Mouse (Mus musculus) stomach, postnatal 0 days (tissue): ENCODE measurements around the gene Ptp4a2. TPM values are rescaled to one million over a fixed set of nuclear protein-coding genes. Genes with fewer than 3 reads are reported as not detected.

ENCODE experiments used
- ATAC-seq: fragments of 200-750 bp; cut with Nextera tagmentation; 2 replicates; pipeline ENCODE4 v1.8.0; 2017; ENCODE audit not compliant: low FRiP score, low TSS enrichment
- DNase-seq: peaks from one replicate; pipeline ENCODE4 v3.0.0-alpha.2; 2016; ENCODE audit warnings: low spot score
- H3K27ac ChIP-seq: fragments of 300-500 bp; sonication (generic); replicated peaks from 2 replicates; pipeline ENCODE4 v1.5.1; 2014; ENCODE audit warnings: mild to moderate bottlenecking, control low read depth
- H3K27me3 ChIP-seq: fragments of 300-500 bp; sonication (generic); 2 replicates; pipeline ENCODE4 v1.6.1; 2014; ENCODE audit warnings: low read length; ENCODE audit not compliant: control insufficient read depth, insufficient read depth
- H3K36me3 ChIP-seq: fragments of 300-500 bp; sonication (generic); 2 replicates; pipeline ENCODE4 v1.6.1; 2014; ENCODE audit warnings: low read length, mixed read lengths; ENCODE audit not compliant: control insufficient read depth, insufficient read depth
- H3K4me1 ChIP-seq: fragments of 300-500 bp; sonication (generic); replicated peaks from 2 replicates; pipeline ENCODE4 v1.6.1; 2014; ENCODE audit warnings: antibody characterized with exemption; ENCODE audit not compliant: control insufficient read depth, insufficient read depth
- H3K4me2 ChIP-seq: fragments of 300-500 bp; sonication (generic); replicated peaks from 2 replicates; pipeline ENCODE4 v1.6.1; 2014; ENCODE audit warnings: low read depth, mild to moderate bottlenecking, control low read depth, moderate library complexity
- H3K4me3 ChIP-seq: fragments of 300-500 bp; sonication (generic); 2 replicates; pipeline ENCODE4 v1.5.1; 2014; ENCODE audit warnings: low read depth, low read length, control low read depth
- H3K9ac ChIP-seq: fragments of 300-500 bp; sonication (generic); 2 replicates; pipeline ENCODE4 v1.6.1; 2014; ENCODE audit warnings: mild to moderate bottlenecking, low read length, control low read depth, mixed read lengths
- H3K9me3 ChIP-seq: fragments of 300-500 bp; sonication (generic); 2 replicates; pipeline ENCODE4 v1.6.1; 2016; ENCODE audit warnings: low read length; ENCODE audit not compliant: control insufficient read depth
- CTCF ChIP-seq: IDR thresholded peaks from 2 replicates; pipeline ENCODE4 v1.5.1; 2016; ENCODE audit warnings: antibody characterized with exemption, low read depth, mild to moderate bottlenecking, moderate library complexity
- EP300 ChIP-seq: optimal IDR thresholded peaks from 2 replicates; pipeline ENCODE3; 2016; ENCODE audit warnings: antibody characterized with exemption
- WGBS: fragments of 180-500 bp; shearing (Covaris S2); extraction: QIAGEN DNeasy Blood & Tissue Kit; methylation state at CpG from one replicate; pipeline ENCODE4 v1.1.7; 2014; 5-methylcytosine and 5-hydroxymethylcytosine counted together
- polyA plus RNA-seq: library from polyadenylated mRNA; unstranded; fragments of >200 nt; fragmentation: Nextera tagmentation; extraction: Ambion mirVana; gene quantifications from 2 replicates; pipeline ENCODE4 v1.2.1, GENCODE M21; 2015

Gene Ptp4a2
- polyA plus RNA-seq, 1 experiment from 2014 or later = 275 TPM

DNA sequence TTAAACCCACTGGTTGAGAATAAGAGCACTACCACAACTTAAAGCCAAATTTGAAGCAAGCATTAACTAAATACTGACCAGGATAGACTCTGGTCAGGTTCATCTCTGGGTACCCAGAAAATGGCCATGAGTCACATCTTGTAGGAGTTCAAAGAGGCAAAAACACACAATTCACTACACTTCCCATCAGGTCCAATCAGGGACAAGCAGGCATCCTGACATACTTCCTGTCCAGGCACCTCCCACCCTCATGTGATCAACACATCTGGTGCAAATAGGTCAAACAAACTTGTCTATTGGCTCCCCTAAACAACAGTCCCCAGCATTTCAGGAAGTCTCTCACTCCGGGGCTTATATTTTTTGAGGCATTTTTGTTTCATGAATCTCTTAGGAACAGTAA, 7.7 kb upstream of the Ptp4a2 start:
- Histone ChIP-seq H3K9me3 (no peaks in the 10 kb centered on the region), H3K4me2 (no peak overlapping the region), H3K4me3 (no peak overlapping the region), H3K27me3 (no peaks in the 10 kb centered on the region), H3K9ac (no peak overlapping the region), H3K27ac (no peak overlapping the region), H3K4me1 (no peaks in the 10 kb centered on the region), H3K36me3 (no peaks in the 10 kb centered on the region)
- ATAC-seq = no peak
- DNase-seq = no peak
- WGBS = 74% methylated on average over 1 of the region's 1 CpGs
- TF ChIP-seq CTCF (no peak), EP300 (no peak)

GRCm38 (mm10) chr4:129805059-129805458, 6.0 kb upstream of the Ptp4a2 start:
- Histone ChIP-seq H3K36me3 (no peaks in the 10 kb centered on the region), H3K4me3 (no peak overlapping the region), H3K9me3 (no peaks in the 10 kb centered on the region), H3K27me3 (no peaks in the 10 kb centered on the region), H3K4me1 (no peaks in the 10 kb centered on the region), H3K9ac (no peak overlapping the region), H3K27ac (no peak overlapping the region), H3K4me2 (no peak overlapping the region)
- WGBS = 64% methylated on average over 3 of the region's 3 CpGs
- ATAC-seq (no peak), DNase-seq (no peak)
- no peak for TF ChIP-seq EP300
- no peak for TF ChIP-seq CTCF

- DNase-seq = no peak
- peak overlapping the region; percentile 85 for H3K27ac ChIP-seq
- no peak overlapping the region for H3K9ac ChIP-seq
- 70% methylated on average over 14 of the region's 14 CpGs for WGBS
- H3K36me3 ChIP-seq = no peaks in the 10 kb centered on the region
- TF ChIP-seq CTCF = no peak
- no peak for TF ChIP-seq EP300
- peak overlapping the region; percentile 70 for H3K4me2 ChIP-seq
- H3K27me3 ChIP-seq = no peaks in the 10 kb centered on the region
- ATAC-seq = no peak
- no peaks in the 10 kb centered on the region for H3K4me1 ChIP-seq
- H3K9me3 ChIP-seq = no peaks in the 10 kb centered on the region
- no peak overlapping the region for H3K4me3 ChIP-seq
Measured at GRCm38 (mm10) chr4:129811605-129812468, 818 bp downstream of the Ptp4a2 start.

DNA sequence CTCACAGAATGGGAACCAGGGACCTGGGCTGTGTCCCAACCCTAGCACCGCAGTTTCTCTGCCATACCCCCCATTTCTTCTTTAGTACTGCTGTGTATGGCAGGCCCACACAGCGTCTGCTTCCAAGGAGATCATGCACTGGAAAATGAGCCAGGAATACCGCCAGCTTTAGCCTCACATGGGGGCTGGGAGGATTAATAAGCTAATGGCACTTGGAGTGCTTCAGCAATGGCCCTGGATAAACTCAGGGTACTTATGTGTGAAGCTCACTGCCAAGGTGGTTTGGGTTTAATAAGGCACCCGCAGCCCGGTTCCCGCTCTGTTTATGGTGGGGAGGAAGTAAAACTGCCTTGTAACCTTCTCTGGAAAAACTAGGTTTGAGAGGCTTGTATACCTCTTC, 6.6 kb downstream of the Ptp4a2 start:
- DNase-seq = no peak
- no peak overlapping the region; the same call in 1 of the 2 replicates for H3K27ac ChIP-seq
- 69% methylated on average over 6 of the region's 6 CpGs for WGBS
- H3K27me3 ChIP-seq = no peaks in the 10 kb centered on the region
- H3K4me2 ChIP-seq = no peak overlapping the region
- no peak for ATAC-seq
- H3K4me1 ChIP-seq = peaks cover 7% of the 10 kb centered on the region
- H3K9me3 ChIP-seq = no peaks in the 10 kb centered on the region
- no peak for TF ChIP-seq EP300
- no peak for TF ChIP-seq CTCF
- no peak overlapping the region for H3K9ac ChIP-seq
- H3K36me3 ChIP-seq = no peaks in the 10 kb centered on the region
- no peak overlapping the region for H3K4me3 ChIP-seq

GRCm38 (mm10) chr4:129818506-129819195, 7.6 kb downstream of the Ptp4a2 start:
- Histone ChIP-seq H3K36me3 (no peaks in the 10 kb centered on the region), H3K4me2 (no peak overlapping the region; the same call in 1 of the 2 replicates), H3K4me3 (no peak overlapping the region), H3K27ac (peak overlapping the region; percentile 99), H3K9me3 (no peaks in the 10 kb centered on the region), H3K4me1 (peaks cover 9% of the 10 kb centered on the region), H3K27me3 (no peaks in the 10 kb centered on the region), H3K9ac (no peak overlapping the region)
- ATAC-seq = no peak
- no peak for DNase-seq
- 67% methylated on average over 10 of the region's 10 CpGs for WGBS
- TF ChIP-seq EP300 (no peak), CTCF (no peak)
